Mouse (Mus musculus) cerebellum, adult 11-12 months (tissue): Measurements from ENCODE around the gene Olfr397.

Experiments used
- DNase-seq: peaks from one replicate; pipeline ENCODE4 v3.0.0; 2022

Olfr397 gene

GRCm38 (mm10) chr11:73960517-73960916 lies at the start of gene Olfr397:
Gene Olfr397, plus strand, starts transcription at chr11:73960817.
- DNase-seq: no peak

- DNase-seq: no peak
Observed at GRCm38 (mm10) chr11:73936377-73936776, 24.2 kb upstream of the Olfr397 start, which contains the start of gene Olfr23. Gene Olfr23, plus strand, starts transcription at chr11:73936677.

GRCm38 (mm10) chr11:73990307-73990706 lies 29.7 kb downstream of the Olfr397 start, which contains the start of gene Olfr398:
Gene Olfr398, minus strand, starts transcription at chr11:73990407.
- no peak for DNase-seq

- no peak for DNase-seq
Observed at GRCm38 (mm10) chr11:73993115-73993514, 32.5 kb downstream of the Olfr397 start.
